Comparison of ENCODE assay signal across 14 mouse cellular contexts in genomic region chr9:106249550-106249949, GRCm38 (mm10). TPM values are rescaled to one million over a fixed set of nuclear protein-coding genes. Genes with fewer than 3 reads are reported as not detected.
DNase-seq lines count a peak whose midpoint lies in the region; ATAC-seq and TF ChIP-seq lines count a peak whose summit lies in the region.
"Had no signal": no experiment of that assay in that cellular context is flagged by ENCODE, and none has a peak within 500 bp of the region (broad histone marks: within the 10 kb centered on the region; RNA-seq: fewer than 3 reads in every experiment).

No protein-coding gene starts in this region.

- DNase-seq in adrenal gland, postnatal 10 days = peak; percentile 23
- DNase-seq in adrenal gland, postnatal 25 days = no peak
- peak; percentile 22 to 61 for DNase-seq in kidney, postnatal 25 days
- DNase-seq in kidney, adult 9 months = no peak
- peak; percentile 98 for DNase-seq in large intestine, adult 2 months (ENCODE audit: low read depth, low spot score)
- DNase-seq in MN1 (ENCODE audit: low spot score) = no peak
- DNase-seq: kidney, adult 2 months; thymus, adult 18-20 months had no signal

- no peak overlapping the region for H3K4me2 ChIP-seq in forebrain, embryonic 13.5 days

- H3K27me3 ChIP-seq in small intestine, adult 2 months (ENCODE audit: control insufficient read depth, insufficient read depth, low read length) = no peaks in the 10 kb centered on the region
- no peaks in the 10 kb centered on the region for H3K27me3 ChIP-seq in forebrain, embryonic 13.5 days

- TF ChIP-seq POLR2A in small intestine, adult 2 months (IDR thresholded peaks at IDR 0.05; ENCODE audit: low read depth, low read length) = no peak

- TF ChIP-seq CTCF in small intestine, adult 2 months (IDR thresholded peaks at IDR 0.05; ENCODE audit: extremely low read depth, insufficient read length, insufficient replicate concordance, low read depth, low read length) = no peak

- H3K36me3 ChIP-seq in small intestine, adult 2 months (ENCODE audit: control insufficient read depth, insufficient read depth, low read length) = peaks cover 4% of the 10 kb centered on the region; the same call in 1 of the 2 replicates
- 0 out of 2 replicates have a peak, but pooled peaks cover 6% of the 10 kb centered on the region for H3K36me3 ChIP-seq in forebrain, embryonic 13.5 days (ENCODE audit: poor library complexity, severe bottlenecking)

- H3K27ac ChIP-seq in small intestine, adult 2 months (ENCODE audit: insufficient read depth, low read depth, low read length) = peak overlapping the region; percentile 97
- H3K27ac ChIP-seq in forebrain, embryonic 13.5 days = no peak overlapping the region
- H3K27ac ChIP-seq: macrophage had no signal

- no peaks in the 10 kb centered on the region for H3K9me3 ChIP-seq in forebrain, embryonic 13.5 days (replicated peaks)

- H3K9ac ChIP-seq in forebrain, embryonic 13.5 days = no peak overlapping the region

- H3K4me3 ChIP-seq in small intestine, adult 2 months (ENCODE audit: low read depth, low read length) = no peak overlapping the region
- no peak overlapping the region for H3K4me3 ChIP-seq in forebrain, embryonic 13.5 days
- H3K4me3 ChIP-seq: erythroblast, embryonic 14.5 days had no signal

- ATAC-seq in forebrain, embryonic 13.5 days = no peak
- ATAC-seq: midbrain, embryonic 16.5 days had no signal

- WGBS in large intestine, adult 2 months = 34% methylated on average over 11 of the region's 11 CpGs
- 27% methylated on average over 11 of the region's 11 CpGs for WGBS in small intestine, adult 2 months
- 93% methylated on average over 11 of the region's 11 CpGs for WGBS in forebrain, embryonic 13.5 days

- H3K4me1 ChIP-seq in small intestine, adult 2 months (ENCODE audit: control insufficient read depth, insufficient read depth, insufficient read length, low read length) = peaks cover 34% of the 10 kb centered on the region
- peaks cover 24% of the 10 kb centered on the region for H3K4me1 ChIP-seq in forebrain, embryonic 13.5 days

RNA-seq across cellular contexts. Expression of gene Alas1, which starts 1.1 kb away (rescaled TPM):
- 1,000 to 10,000 TPM in 1 of 2 experiments, 100 to 1,000 TPM in 1; 940 to 1,609 TPM for total RNA-seq in adrenal gland, postnatal 10 days (2021)
- total RNA-seq in adrenal gland, postnatal 25 days (2021) = 769 and 1,285 TPM in 2 replicates
- 106 and 167 TPM in 2 replicates for polyA plus RNA-seq in large intestine, adult 2 months (2012; rRNA removed)
- polyA plus RNA-seq in small intestine, adult 2 months (2012; rRNA removed) = 117 and 156 TPM in 2 replicates
- 86.8 and 87.7 TPM in 2 replicates for polyA plus RNA-seq in forebrain, embryonic 13.5 days (2015; fragmentation: Nextera tagmentation; extraction: Ambion mirVana)

RNA-seq across cellular contexts. Expression of gene Tlr9, which starts 27.2 kb away (rescaled TPM):
- 1 to 10 TPM; 1.2 to 1.5 TPM for total RNA-seq in adrenal gland, postnatal 10 days (2021)
- 0.67 and 0.85 TPM in 2 replicates for total RNA-seq in adrenal gland, postnatal 25 days (2021)
- 3.3 and 6.0 TPM in 2 replicates for polyA plus RNA-seq in large intestine, adult 2 months (2012; rRNA removed)
- polyA plus RNA-seq in small intestine, adult 2 months (2012; rRNA removed) = 3.3 and 3.8 TPM in 2 replicates
- polyA plus RNA-seq in forebrain, embryonic 13.5 days (2015; fragmentation: Nextera tagmentation; extraction: Ambion mirVana) = not detected in 2 replicates
- polyA plus RNA-seq: limb, embryonic 11.5 days; midbrain, embryonic 16.5 days had no signal

RNA-seq across cellular contexts. Expression of gene Poc1a, which starts 31.3 kb away (rescaled TPM):
- 1 to 10 TPM; 7.3 to 8.8 TPM for total RNA-seq in adrenal gland, postnatal 10 days (2021)
- total RNA-seq in adrenal gland, postnatal 25 days (2021) = 4.4 and 6.3 TPM in 2 replicates
- polyA plus RNA-seq in large intestine, adult 2 months (2012; rRNA removed) = 19.7 and 23.2 TPM in 2 replicates
- polyA plus RNA-seq in small intestine, adult 2 months (2012; rRNA removed) = 6.5 and 14.9 TPM in 2 replicates
- polyA plus RNA-seq in forebrain, embryonic 13.5 days (2015; fragmentation: Nextera tagmentation; extraction: Ambion mirVana) = 17.7 and 21.6 TPM in 2 replicates

RNA-seq across cellular contexts. Expression of gene Twf2, which starts 46.6 kb away (rescaled TPM):
- 10 to 100 TPM; 38.5 to 58.6 TPM for total RNA-seq in adrenal gland, postnatal 10 days (2021)
- 111 and 128 TPM in 2 replicates for total RNA-seq in adrenal gland, postnatal 25 days (2021)
- polyA plus RNA-seq in large intestine, adult 2 months (2012; rRNA removed) = 33.5 and 33.6 TPM in 2 replicates
- polyA plus RNA-seq in small intestine, adult 2 months (2012; rRNA removed) = 13.7 and 21.2 TPM in 2 replicates
- polyA plus RNA-seq in forebrain, embryonic 13.5 days (2015; fragmentation: Nextera tagmentation; extraction: Ambion mirVana) = 48.0 and 51.7 TPM in 2 replicates

RNA-seq across cellular contexts. Expression of gene Ppm1m, which starts 50.0 kb away (rescaled TPM):
- total RNA-seq in adrenal gland, postnatal 10 days (2021) = 100 to 1,000 TPM; 119 to 129 TPM
- 119 and 156 TPM in 2 replicates for total RNA-seq in adrenal gland, postnatal 25 days (2021)
- 14.6 and 15.7 TPM in 2 replicates for polyA plus RNA-seq in large intestine, adult 2 months (2012; rRNA removed)
- polyA plus RNA-seq in small intestine, adult 2 months (2012; rRNA removed) = 10.7 and 14.9 TPM in 2 replicates
- polyA plus RNA-seq in forebrain, embryonic 13.5 days (2015; fragmentation: Nextera tagmentation; extraction: Ambion mirVana) = 19.5 and 20.1 TPM in 2 replicates

Comparison
In these comparisons a context has a peak if more than half of its experiments do, and no peak if none do; other contexts are left out.
1. DNase-seq: peak in adrenal gland, postnatal 10 days (single experiment), kidney, postnatal 25 days (2 of 2) and large intestine, adult 2 months (single experiment); none in adrenal gland, postnatal 25 days (single experiment), kidney, adult 9 months (single experiment) and MN1 (single experiment).